Mouse (Mus musculus): Measurements from ENCODE around the gene Irx2.

DNA sequence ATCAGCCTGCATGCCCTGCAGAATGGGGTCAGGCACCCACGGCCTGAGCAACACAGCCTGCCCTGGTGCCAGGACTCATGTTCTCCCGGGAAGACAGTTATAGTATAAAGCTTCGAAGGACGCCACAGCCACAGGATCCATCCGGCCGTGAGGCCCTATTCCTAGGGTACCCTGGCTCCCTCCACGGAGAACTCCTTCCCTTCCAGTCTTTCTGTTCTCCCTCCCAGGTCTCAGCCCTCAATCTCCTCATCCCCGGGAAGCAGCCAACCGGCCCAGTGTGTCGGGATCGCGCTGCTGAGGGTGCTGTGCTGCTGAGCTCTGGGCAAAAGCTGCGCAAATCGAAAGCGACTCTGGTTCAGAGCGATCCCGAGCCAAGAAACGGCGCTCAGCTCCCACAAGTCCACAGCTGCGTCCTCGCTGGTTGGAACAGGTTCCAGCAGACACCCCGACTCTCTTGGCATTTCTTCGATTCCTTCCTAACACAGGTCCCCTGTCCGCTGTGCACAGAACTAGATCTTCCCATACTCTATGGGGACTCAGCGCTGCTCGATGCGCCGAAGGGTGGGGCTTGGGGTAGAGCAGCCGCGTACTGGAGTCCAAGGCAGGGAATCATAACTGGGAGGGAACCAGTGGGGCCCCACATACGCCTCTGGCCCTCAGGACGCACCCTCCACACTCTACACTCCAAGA lies 11.0 kb downstream of the Irx2 start:
- TF ChIP-seq POLR2A (IDR thresholded peaks at IDR 0.05; ENCODE audit: insufficient read length, low read depth) (no peak), USF1 (IDR thresholded peaks at IDR 0.05; ENCODE audit: low read depth) (no peak), MYOG (IDR thresholded peaks at IDR 0.05; ENCODE audit: control insufficient read depth in 1 of 3, insufficient read depth in 1 of 3, insufficient read length in 2 of 3, low read depth in 2 of 3) (no peak), TCF3 (IDR thresholded peaks at IDR 0.05; ENCODE audit: insufficient read length, low read depth) (no peak), POLR2AphosphoS2 (IDR thresholded peaks at IDR 0.05; ENCODE audit: insufficient read length, low read depth) (no peak), MAX (IDR thresholded peaks at IDR 0.05; ENCODE audit: low read depth) (no peak), E2F4 (IDR thresholded peaks at IDR 0.05; ENCODE audit: insufficient read depth) (no peak)
